Mouse (Mus musculus): ENCODE results near the gene Sgip1. TPM values are rescaled to one million over a fixed set of nuclear protein-coding genes. Genes with fewer than 3 reads are reported as not detected.

The Sgip1 gene
- total and polyA plus RNA-seq, 3 experiments, result 0.33 TPM; not detected in 2

- Histone ChIP-seq H3K27me3 (ENCODE audit: insufficient read depth, low read length) (no peaks in the 10 kb centered on the region), H3K4me1 (ENCODE audit: insufficient read depth, low read depth, low read length) (no peaks in the 10 kb centered on the region), H3K4me3 (ENCODE audit: low read depth, low read length) (no peak overlapping the region), H3K36me3 (replicated peaks) (no peaks in the 10 kb centered on the region), H3K9me3 (replicated peaks) (peaks cover 16% of the 10 kb centered on the region)
- TF ChIP-seq TAL1 (conservative IDR thresholded peaks at IDR 0.05; ENCODE audit: low read depth, low read length), result no peak
- no peak for TF ChIP-seq POLR2AphosphoS5 (IDR thresholded peaks at IDR 0.05; ENCODE audit: insufficient replicate concordance, low read depth, low read length)
- no peak for TF ChIP-seq GATA1 (IDR thresholded peaks at IDR 0.05; ENCODE audit: borderline replicate concordance, low read length)
- no peak for TF ChIP-seq CTCF (IDR thresholded peaks at IDR 0.05; ENCODE audit: low read depth, low read length)
- TF ChIP-seq GATA2 (IDR thresholded peaks at IDR 0.05; ENCODE audit: borderline replicate concordance, low read depth, low read length), result no peak
- DNase-seq (ENCODE audit: low spot score) (no peak), ATAC-seq (ENCODE audit: extremely low read depth, insufficient number of reproducible peaks, low FRiP score, poor library complexity, severe bottlenecking) (no peak)
Measured at GRCm38 (mm10) chr4:102719535-102719934, 21.6 kb upstream of the Sgip1 start.

- Histone ChIP-seq H3K27me3 (ENCODE audit: insufficient read depth, low read length) (no peaks in the 10 kb centered on the region), H3K36me3 (replicated peaks) (no peaks in the 10 kb centered on the region), H3K4me3 (ENCODE audit: low read depth, low read length) (no peak overlapping the region), H3K4me1 (ENCODE audit: insufficient read depth, low read depth, low read length) (no peaks in the 10 kb centered on the region), H3K9me3 (replicated peaks) (peaks cover 17% of the 10 kb centered on the region)
- no peak for TF ChIP-seq GATA1 (IDR thresholded peaks at IDR 0.05; ENCODE audit: borderline replicate concordance, low read length)
- no peak for TF ChIP-seq CTCF (IDR thresholded peaks at IDR 0.05; ENCODE audit: low read depth, low read length)
- TF ChIP-seq POLR2AphosphoS5 (IDR thresholded peaks at IDR 0.05; ENCODE audit: insufficient replicate concordance, low read depth, low read length), result no peak
- no peak for TF ChIP-seq TAL1 (conservative IDR thresholded peaks at IDR 0.05; ENCODE audit: low read depth, low read length)
- TF ChIP-seq GATA2 (IDR thresholded peaks at IDR 0.05; ENCODE audit: borderline replicate concordance, low read depth, low read length), result no peak
- ATAC-seq (ENCODE audit: extremely low read depth, insufficient number of reproducible peaks, low FRiP score, poor library complexity, severe bottlenecking), result no peak
- no peak for DNase-seq (ENCODE audit: low spot score)
Measured at GRCm38 (mm10) chr4:102719951-102720350, 21.1 kb upstream of the Sgip1 start.

GRCm38 (mm10) chr4:102724442-102724841 lies 16.7 kb upstream of the Sgip1 start:
- no peak overlapping the region for H3K4me3 ChIP-seq (ENCODE audit: low read depth, low read length)
- H3K36me3 ChIP-seq (replicated peaks), result no peaks in the 10 kb centered on the region
- no peak for TF ChIP-seq GATA1 (IDR thresholded peaks at IDR 0.05; ENCODE audit: borderline replicate concordance, low read length)
- no peak for TF ChIP-seq CTCF (IDR thresholded peaks at IDR 0.05; ENCODE audit: low read depth, low read length)
- no peak for TF ChIP-seq POLR2AphosphoS5 (IDR thresholded peaks at IDR 0.05; ENCODE audit: insufficient replicate concordance, low read depth, low read length)
- no peak for TF ChIP-seq TAL1 (conservative IDR thresholded peaks at IDR 0.05; ENCODE audit: low read depth, low read length)
- no peak for TF ChIP-seq GATA2 (IDR thresholded peaks at IDR 0.05; ENCODE audit: borderline replicate concordance, low read depth, low read length)
- no peaks in the 10 kb centered on the region for H3K27me3 ChIP-seq (ENCODE audit: insufficient read depth, low read length)
- no peaks in the 10 kb centered on the region for H3K4me1 ChIP-seq (ENCODE audit: insufficient read depth, low read depth, low read length)
- ATAC-seq (ENCODE audit: extremely low read depth, insufficient number of reproducible peaks, low FRiP score, poor library complexity, severe bottlenecking) (no peak), DNase-seq (ENCODE audit: low spot score) (no peak)
- H3K9me3 ChIP-seq (replicated peaks), result peaks cover 14% of the 10 kb centered on the region

GRCm38 (mm10) chr4:102730976-102731375 lies 10.1 kb upstream of the Sgip1 start:
- ATAC-seq (ENCODE audit: extremely low read depth, insufficient number of reproducible peaks, low FRiP score, poor library complexity, severe bottlenecking) (no peak), DNase-seq (ENCODE audit: low spot score) (no peak)
- Histone ChIP-seq H3K9me3 (replicated peaks) (peaks cover 21% of the 10 kb centered on the region), H3K36me3 (replicated peaks) (no peaks in the 10 kb centered on the region), H3K27me3 (ENCODE audit: insufficient read depth, low read length) (no peaks in the 10 kb centered on the region), H3K4me1 (ENCODE audit: insufficient read depth, low read depth, low read length) (no peaks in the 10 kb centered on the region), H3K4me3 (ENCODE audit: low read depth, low read length) (no peak overlapping the region)
- TF ChIP-seq POLR2AphosphoS5 (IDR thresholded peaks at IDR 0.05; ENCODE audit: insufficient replicate concordance, low read depth, low read length) (no peak), TAL1 (conservative IDR thresholded peaks at IDR 0.05; ENCODE audit: low read depth, low read length) (no peak), CTCF (IDR thresholded peaks at IDR 0.05; ENCODE audit: low read depth, low read length) (no peak), GATA1 (IDR thresholded peaks at IDR 0.05; ENCODE audit: borderline replicate concordance, low read length) (no peak), GATA2 (IDR thresholded peaks at IDR 0.05; ENCODE audit: borderline replicate concordance, low read depth, low read length) (no peak)

GRCm38 (mm10) chr4:102734022-102734657 lies 7.0 kb upstream of the Sgip1 start:
- no peak overlapping the region for H3K4me3 ChIP-seq (ENCODE audit: low read depth, low read length)
- H3K9me3 ChIP-seq (replicated peaks), result peaks cover 33% of the 10 kb centered on the region
- DNase-seq (ENCODE audit: low spot score), result no peak
- no peaks in the 10 kb centered on the region for H3K36me3 ChIP-seq (replicated peaks)
- no peak for ATAC-seq (ENCODE audit: extremely low read depth, insufficient number of reproducible peaks, low FRiP score, poor library complexity, severe bottlenecking)
- no peak for TF ChIP-seq POLR2AphosphoS5 (IDR thresholded peaks at IDR 0.05; ENCODE audit: insufficient replicate concordance, low read depth, low read length)
- TF ChIP-seq GATA1 (IDR thresholded peaks at IDR 0.05; ENCODE audit: borderline replicate concordance, low read length), result no peak
- no peak for TF ChIP-seq CTCF (IDR thresholded peaks at IDR 0.05; ENCODE audit: low read depth, low read length)
- TF ChIP-seq TAL1 (conservative IDR thresholded peaks at IDR 0.05; ENCODE audit: low read depth, low read length), result no peak
- H3K27me3 ChIP-seq (ENCODE audit: insufficient read depth, low read length), result no peaks in the 10 kb centered on the region
- no peaks in the 10 kb centered on the region for H3K4me1 ChIP-seq (ENCODE audit: insufficient read depth, low read depth, low read length)

- TF ChIP-seq GATA2 (IDR thresholded peaks at IDR 0.05; ENCODE audit: borderline replicate concordance, low read depth, low read length) (no peak), CTCF (IDR thresholded peaks at IDR 0.05; ENCODE audit: low read depth, low read length) (no peak), TAL1 (conservative IDR thresholded peaks at IDR 0.05; ENCODE audit: low read depth, low read length) (no peak), POLR2AphosphoS5 (IDR thresholded peaks at IDR 0.05; ENCODE audit: insufficient replicate concordance, low read depth, low read length) (no peak), GATA1 (IDR thresholded peaks at IDR 0.05; ENCODE audit: borderline replicate concordance, low read length) (no peak)
- DNase-seq (ENCODE audit: low spot score) (no peak), ATAC-seq (ENCODE audit: extremely low read depth, insufficient number of reproducible peaks, low FRiP score, poor library complexity, severe bottlenecking) (no peak)
- Histone ChIP-seq H3K4me3 (ENCODE audit: low read depth, low read length) (no peak overlapping the region), H3K36me3 (replicated peaks) (no peaks in the 10 kb centered on the region), H3K9me3 (replicated peaks) (peaks cover 7% of the 10 kb centered on the region), H3K4me1 (ENCODE audit: insufficient read depth, low read depth, low read length) (no peaks in the 10 kb centered on the region), H3K27me3 (ENCODE audit: insufficient read depth, low read length) (no peaks in the 10 kb centered on the region)
Measured at GRCm38 (mm10) chr4:102753334-102754090, 12.4 kb downstream of the Sgip1 start.
